Mouse (Mus musculus): ENCODE measurements at regions not wholly inside any gene's neighbourhood (a gene's known extent, or its start where the extent isn't known, plus 50 kb on each side); places are given as distances from the start of the nearest gene placed in this dataset.

DNA sequence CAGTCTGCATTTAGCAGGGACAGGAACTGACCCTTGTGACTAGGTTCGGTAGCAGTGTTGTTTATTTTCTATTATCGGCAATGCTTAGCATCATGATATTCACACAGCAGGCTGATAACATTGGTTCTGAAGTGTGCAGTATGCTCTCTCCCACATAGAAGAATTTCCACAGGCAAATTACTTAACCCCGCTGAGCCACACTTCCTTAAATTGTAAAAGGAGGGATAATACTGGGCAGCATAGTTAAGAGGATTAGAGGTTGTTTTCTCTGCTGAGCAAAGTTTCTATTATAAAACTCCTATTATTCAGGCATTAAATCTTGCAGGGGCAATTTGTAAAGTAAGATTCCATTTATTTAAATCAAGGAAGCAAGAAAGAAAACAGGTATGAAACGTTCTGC lies 489.4 kb upstream of the Arpp21 start:
- in situ Hi-C loops (cut with MboI, MseI) = no loop called here

DNA sequence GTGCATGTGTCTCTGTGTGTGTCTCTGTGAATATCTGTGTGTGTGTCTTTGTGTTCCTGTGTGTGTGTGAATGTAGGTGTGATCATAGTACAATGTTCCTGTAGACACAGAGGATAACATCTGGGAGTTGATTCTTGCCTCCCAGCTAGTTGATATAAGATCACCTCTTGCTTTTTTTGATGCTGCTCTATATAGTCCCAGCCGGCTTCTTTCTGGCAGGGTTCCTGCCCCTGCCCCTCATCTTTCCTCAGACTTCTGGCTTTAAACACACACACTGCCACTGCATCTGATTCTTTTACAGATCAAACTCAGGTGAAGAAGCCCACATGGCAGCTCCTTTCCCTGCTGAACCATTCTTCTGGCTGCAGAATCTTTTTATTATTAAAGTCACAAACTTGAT lies 487.6 kb upstream of the Arpp21 start:
- in situ Hi-C loops (cut with MboI, MseI) = no loop called here

DNA sequence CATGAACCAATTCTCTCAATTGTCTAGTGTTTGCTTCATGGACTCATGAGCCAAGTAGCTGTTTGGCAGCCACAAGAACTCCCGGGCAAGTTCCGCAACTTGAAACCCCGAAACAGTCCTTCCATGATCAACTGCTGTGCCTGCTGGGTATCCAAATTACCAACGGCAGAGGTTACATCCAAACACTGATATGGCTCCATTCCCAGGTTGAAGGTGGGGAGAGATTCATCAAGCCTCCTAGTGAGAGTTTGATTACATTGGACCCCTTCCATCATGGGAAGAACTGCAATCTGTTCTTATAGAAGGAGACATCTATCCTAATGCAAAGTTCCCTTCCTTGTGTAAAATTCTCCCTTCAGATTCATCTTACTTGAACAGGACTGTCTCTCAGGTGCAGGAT lies 486.8 kb upstream of the Arpp21 start:
- in situ Hi-C loops (cut with MboI, MseI) = no loop called here

DNA sequence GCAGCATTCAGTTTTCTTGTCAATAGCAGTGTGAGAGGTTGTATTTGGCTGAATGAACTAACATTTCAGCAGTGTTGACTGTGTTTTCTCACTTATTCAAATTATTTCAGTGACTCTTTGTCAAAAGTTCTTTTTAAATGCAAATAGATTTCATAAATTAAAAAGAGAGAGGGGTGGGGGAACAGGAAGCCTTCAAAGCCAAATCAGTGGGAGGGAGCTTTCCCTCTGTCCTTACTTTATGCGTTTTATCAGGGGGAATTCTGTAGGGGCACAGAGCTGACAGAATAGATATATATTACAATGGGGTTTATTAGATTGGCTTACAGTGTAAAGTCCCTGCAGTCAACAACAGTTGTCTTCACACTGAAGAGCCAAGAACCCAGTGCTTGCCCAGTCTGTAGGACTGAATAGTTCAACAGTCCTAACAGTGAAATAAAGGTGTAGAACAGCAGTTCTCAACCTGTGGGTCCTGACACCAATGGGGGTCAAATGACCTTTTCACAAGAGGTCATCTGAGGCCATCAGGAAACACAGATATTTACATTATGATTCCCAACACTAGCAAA lies 479.5 kb upstream of the Arpp21 start:
- in situ Hi-C loops (cut with MboI, MseI) = no loop called here

DNA sequence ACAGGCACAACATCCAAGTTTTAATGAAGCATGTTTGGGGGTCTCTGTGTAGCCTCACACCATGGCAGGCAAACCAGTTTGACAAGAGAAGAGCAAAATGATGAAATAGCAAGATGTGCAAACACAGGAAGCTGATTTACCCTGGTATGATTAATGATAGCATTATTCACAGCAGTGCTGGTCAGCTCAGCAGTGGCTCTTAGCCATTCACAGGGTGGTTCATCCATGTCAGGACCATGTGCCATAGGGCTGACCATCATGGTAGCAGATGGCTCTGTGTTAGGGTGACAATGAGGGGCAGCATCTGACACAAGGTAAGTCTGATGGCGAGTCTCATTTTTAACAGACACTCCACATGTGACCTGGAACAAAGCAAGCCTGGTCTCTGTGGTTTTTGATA lies 443.1 kb upstream of the Arpp21 start:
- in situ Hi-C loops (cut with MboI, MseI) = no loop called here

DNA sequence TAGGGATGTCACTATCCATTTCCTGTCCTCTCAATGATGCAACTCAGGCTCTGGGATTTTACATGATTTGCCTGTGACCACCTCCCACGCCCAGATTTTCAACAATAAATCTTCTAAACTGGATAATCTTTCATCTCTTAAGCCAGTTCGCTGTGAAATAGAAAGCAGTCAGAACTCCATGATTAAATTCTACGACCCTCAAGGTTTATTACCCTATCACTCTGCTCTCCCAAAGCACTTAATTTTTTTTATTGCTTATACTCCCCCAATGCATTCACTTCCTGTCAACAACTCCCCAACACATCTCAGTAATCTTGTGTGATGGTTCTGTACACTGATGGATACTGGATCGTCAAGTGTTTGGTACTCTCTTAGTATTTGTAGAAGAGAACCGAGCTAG lies 439.5 kb upstream of the Arpp21 start:
- in situ Hi-C loops (cut with MboI, MseI) = no loop called here

Measured in T-helper 2 cell (primary cell).